Mouse (Mus musculus): ENCODE measurements around the gene 1700022I11Rik.
"Not testable (repeated sequence)": the region's sequence is repeated elsewhere in the genome, so short reads cannot be mapped to it uniquely, and the experiment has no call there.

GRCm38 (mm10) chr4:43000141-43000986 is 31.0 kb downstream of the 1700022I11Rik start, which contains the start of gene Vcp:
- TF ChIP-seq GATA1 (IDR thresholded peaks at IDR 0.05; ENCODE audit: borderline replicate concordance, low read length); FLI1 (IDR thresholded peaks at IDR 0.05; ENCODE audit: low read length): not testable (repeated sequence)

Measured in megakaryocyte, embryonic 14.5 days (primary cell).